Mouse (Mus musculus) gastrocnemius, adult 8-10 months (tissue): ENCODE measurements around the gene Spam1. TPM values are rescaled to one million over a fixed set of nuclear protein-coding genes. Genes with fewer than 3 reads are reported as not detected.

Source experiments
- DNase-seq, 2 experiments: peaks; one replicate each; pipeline ENCODE4 v3.0.0; 2022; ENCODE audit warnings: low spot score in 2 of 2
- total RNA-seq, 4 experiments: library from RNA; stranded (reverse); gene quantifications; 2 replicates each; pipeline ENCODE4 v1.2.4; 2022

Spam1 gene
- total RNA-seq = not detected

DNA sequence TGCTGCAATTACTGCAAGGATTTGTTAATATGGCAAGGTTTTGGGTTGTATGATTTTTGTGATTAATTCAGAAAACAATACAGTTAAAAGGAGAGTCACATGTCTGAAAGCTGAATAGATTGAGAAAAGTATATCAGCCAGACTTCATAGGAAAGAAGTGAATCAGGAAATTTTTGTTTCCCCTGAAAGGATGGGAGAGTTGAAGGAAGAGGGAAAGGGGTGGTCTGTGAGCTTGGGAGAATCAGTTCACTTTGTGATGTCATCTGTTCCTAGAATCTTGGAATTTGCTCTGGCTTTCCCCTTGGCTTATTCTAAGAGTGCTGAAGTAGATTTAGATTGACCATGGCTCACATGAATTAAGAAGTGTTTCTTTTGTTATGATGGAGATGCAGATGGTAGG is at the start of gene Spam1:
Spam1 (plus strand) TSS at position 301 of the 400 bp plus-strand sequence.
- DNase-seq = no peak

- DNase-seq = no peak
These were observed 43.0 kb upstream of the Spam1 start, which contains the start of gene Hyal4 for GRCm38 (mm10) chr6:24748029-24748428. TSS of gene Hyal4 (plus strand) at chr6:24748329.

GRCm38 (mm10) chr6:24759281-24759680 is 31.7 kb upstream of the Spam1 start:
- no peak for DNase-seq

GRCm38 (mm10) chr6:24766261-24766660 is 24.7 kb upstream of the Spam1 start:
- DNase-seq = no peak

DNA sequence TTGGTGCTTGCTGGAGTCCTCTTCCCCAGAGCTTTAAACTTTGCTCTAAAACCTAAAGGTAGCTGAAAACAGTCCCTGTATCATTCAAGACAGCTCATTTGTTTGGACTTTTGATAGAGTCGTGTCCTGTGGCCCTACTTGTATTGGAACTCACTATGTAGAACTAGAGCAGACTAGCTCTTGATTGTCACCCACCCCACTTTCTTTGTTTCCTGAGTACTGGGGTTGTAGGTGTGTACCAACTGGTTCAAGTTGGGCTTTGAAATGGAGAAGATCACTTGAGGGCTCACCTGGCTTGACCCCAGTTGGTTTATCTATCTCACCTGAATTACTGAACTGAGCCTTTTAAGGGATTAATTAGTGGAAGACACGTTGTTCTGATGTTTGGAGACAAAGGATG is 11.8 kb upstream of the Spam1 start:
- DNase-seq = no peak

GRCm38 (mm10) chr6:24822070-24822469 is 31.1 kb downstream of the Spam1 start:
- no peak for DNase-seq

Other genes starting within 250 kb of the Spam1 start
- gene Lmod2, start 193.4 kb upstream of the Spam1 start, total RNA-seq = 100 to 1,000 TPM; 142 to 191 (median 167) TPM
- 10 to 100 TPM; 11.5 to 15.7 (median 15.4) TPM for gene Wasl, start 126.2 kb upstream of the Spam1 start, total RNA-seq
- gene Hyal6, start 57.9 kb upstream of the Spam1 start, total RNA-seq = not detected
- not detected for gene Hyal4, start 42.9 kb upstream of the Spam1 start, total RNA-seq
- not detected for gene Hyal5, start 66.8 kb downstream of the Spam1 start, total RNA-seq
- under 1 TPM; 0.07 to 0.34 (median 0.19) TPM for gene Tmem229a, start 165.1 kb downstream of the Spam1 start, total RNA-seq